Mouse (Mus musculus): ENCODE measurements around the gene Pla2g4e.
A peak's percentile ranks its signal among the peaks of the same experiment; 100 is the strongest.

Gene Pla2g4e

GRCm38 (mm10) chr2:120235947-120236640 is 9.0 kb downstream of the Pla2g4e start:
- no peak for DNase-seq (ENCODE audit: low read depth, low spot score)

GRCm38 (mm10) chr2:120235381-120235780 is 9.8 kb downstream of the Pla2g4e start:
- no peak for DNase-seq (ENCODE audit: low read depth, low spot score)

GRCm38 (mm10) chr2:120231642-120232041 is 13.5 kb downstream of the Pla2g4e start:
- no peak for DNase-seq (ENCODE audit: low read depth, low spot score)

- DNase-seq (ENCODE audit: low read depth, low spot score), result no peak
Measured at GRCm38 (mm10) chr2:120214600-120214999, 30.5 kb downstream of the Pla2g4e start.

- DNase-seq (ENCODE audit: low read depth, low spot score), result no peak
Measured at GRCm38 (mm10) chr2:120211448-120211847, 33.7 kb downstream of the Pla2g4e start.

GRCm38 (mm10) chr2:120207926-120208325 is 37.2 kb downstream of the Pla2g4e start:
- DNase-seq (ENCODE audit: low read depth, low spot score), result no peak

- DNase-seq (ENCODE audit: low read depth, low spot score), result no peak
Measured at GRCm38 (mm10) chr2:120207028-120207427, 38.1 kb downstream of the Pla2g4e start.

GRCm38 (mm10) chr2:120203742-120204141 is 41.4 kb downstream of the Pla2g4e start:
- no peak for DNase-seq (ENCODE audit: low read depth, low spot score)

GRCm38 (mm10) chr2:120200077-120200476 is 45.1 kb downstream of the Pla2g4e start:
- DNase-seq (ENCODE audit: low read depth, low spot score), result no peak

- DNase-seq (ENCODE audit: low read depth, low spot score), result no peak
Measured at GRCm38 (mm10) chr2:120188174-120188573, 57.0 kb downstream of the Pla2g4e start.

- DNase-seq (ENCODE audit: low read depth, low spot score), result no peak
Measured at GRCm38 (mm10) chr2:120187583-120187982, 57.6 kb downstream of the Pla2g4e start.

GRCm38 (mm10) chr2:120185527-120186276 is 59.4 kb downstream of the Pla2g4e start:
- DNase-seq (ENCODE audit: low read depth, low spot score), result no peak

GRCm38 (mm10) chr2:120178936-120179335 is 66.2 kb downstream of the Pla2g4e start:
- no peak for DNase-seq (ENCODE audit: low read depth, low spot score)

- DNase-seq (ENCODE audit: low read depth, low spot score), result peak; percentile 24
Measured at GRCm38 (mm10) chr2:120173718-120174117, 71.4 kb downstream of the Pla2g4e start.

GRCm38 (mm10) chr2:120171362-120171761 is 73.8 kb downstream of the Pla2g4e start:
- no peak for DNase-seq (ENCODE audit: low read depth, low spot score)

GRCm38 (mm10) chr2:120170726-120171125 is 74.4 kb downstream of the Pla2g4e start:
- peak; percentile 17 for DNase-seq (ENCODE audit: low read depth, low spot score)

- DNase-seq (ENCODE audit: low read depth, low spot score), result no peak
Measured at GRCm38 (mm10) chr2:120169382-120169781, 75.8 kb downstream of the Pla2g4e start.

GRCm38 (mm10) chr2:120167763-120168162 is 77.4 kb downstream of the Pla2g4e start:
- no peak for DNase-seq (ENCODE audit: low read depth, low spot score)

GRCm38 (mm10) chr2:120165474-120165873 is 79.7 kb downstream of the Pla2g4e start:
- DNase-seq (ENCODE audit: low read depth, low spot score), result no peak

- DNase-seq (ENCODE audit: low read depth, low spot score), result no peak
Measured at GRCm38 (mm10) chr2:120159434-120159833, 85.7 kb downstream of the Pla2g4e start.

GRCm38 (mm10) chr2:120158846-120159245 is 86.3 kb downstream of the Pla2g4e start:
- no peak for DNase-seq (ENCODE audit: low read depth, low spot score)

GRCm38 (mm10) chr2:120158016-120158415 is 87.1 kb downstream of the Pla2g4e start:
- DNase-seq (ENCODE audit: low read depth, low spot score), result no peak

GRCm38 (mm10) chr2:120157606-120158005 is 87.5 kb downstream of the Pla2g4e start:
- DNase-seq (ENCODE audit: low read depth, low spot score), result no peak

Measured in retina, postnatal 7 days (tissue).